Mouse (Mus musculus) liver, adult 2 months (tissue): ENCODE results near the gene Cd180.

Source experiments
- CTCF ChIP-seq: fragments of 200-500 bp; IDR thresholded peaks from 2 replicates; pipeline ENCODE4 v1.5.1; 2011; ENCODE audit warnings: low read depth, low read length, control low read depth
- POLR2A ChIP-seq: fragments of 200-500 bp; IDR thresholded peaks from 2 replicates; pipeline ENCODE4 v1.6.1; 2011; ENCODE audit warnings: low read length, control low read depth; ENCODE audit not compliant: insufficient read depth; ENCODE audit errors: extremely low read depth

DNA sequence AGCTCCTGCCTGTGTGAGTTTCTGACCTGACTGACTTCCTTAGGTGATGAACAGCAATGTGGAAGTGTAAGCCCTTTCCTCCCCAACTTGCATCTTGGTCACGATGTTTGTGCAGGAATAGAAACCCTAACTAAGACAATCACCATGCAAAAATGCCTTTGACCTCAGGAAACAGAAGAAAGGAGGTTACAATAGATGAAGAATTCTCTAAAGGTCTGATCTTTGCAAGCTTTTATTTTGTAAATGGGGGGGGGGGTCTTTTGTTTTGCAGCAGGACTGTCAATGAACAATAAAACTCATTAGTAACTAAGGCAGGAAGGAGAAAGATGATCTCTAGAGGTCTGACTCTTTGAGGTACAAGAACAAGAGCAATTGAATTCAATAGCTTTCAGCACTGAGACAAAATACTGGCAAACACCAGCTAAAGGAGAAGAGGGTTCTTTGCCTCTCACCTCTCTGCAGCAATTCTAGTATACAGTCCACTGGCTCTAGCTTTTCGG, 38.2 kb upstream of the Cd180 start:
- TF ChIP-seq POLR2A (no peak), CTCF (no peak)
